Mouse (Mus musculus) layer of hippocampus, adult 8-10 months (tissue): ENCODE measurements around the gene Tarbp1. TPM values are rescaled to one million over a fixed set of nuclear protein-coding genes. Genes with fewer than 3 reads are reported as not detected.
A peak's percentile ranks its signal among the peaks of the same experiment; 100 is the strongest.
"Not testable (repeated sequence)": the region's sequence is repeated elsewhere in the genome, so short reads cannot be mapped to it uniquely, and the experiment has no call there.

Source experiments
- DNase-seq, 2 experiments: peaks; one replicate each; pipeline ENCODE4 v3.0.0; 2022; ENCODE audit warnings: low spot score in 2 of 2
- total RNA-seq, 4 experiments: library from RNA; stranded (reverse); gene quantifications; 2 replicates each; pipeline ENCODE4 v1.2.4; 2022

The Tarbp1 gene
- total RNA-seq, 4 experiments from 2014 or later: 4.5 to 5.5 (median 5.2) TPM

DNA sequence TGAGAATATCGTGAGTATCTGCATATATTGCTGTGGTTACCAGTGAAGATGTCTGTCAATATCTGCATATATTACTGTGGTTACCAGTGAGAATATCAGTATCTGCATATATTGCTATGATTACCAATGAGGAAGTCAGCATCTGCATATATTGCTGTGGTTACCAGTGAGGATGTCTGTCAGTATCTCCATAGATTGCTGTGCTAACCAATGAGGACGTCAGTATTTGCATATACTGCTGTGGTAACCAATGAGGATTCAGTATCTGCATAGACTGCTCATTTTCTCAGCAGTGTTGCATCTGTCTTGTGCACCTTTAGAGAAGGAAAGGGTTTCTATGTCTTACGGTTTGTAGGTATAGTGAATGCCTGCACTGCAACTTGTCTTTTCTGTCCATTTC is 54.0 kb downstream of the Tarbp1 start:
- no peak for DNase-seq

DNA sequence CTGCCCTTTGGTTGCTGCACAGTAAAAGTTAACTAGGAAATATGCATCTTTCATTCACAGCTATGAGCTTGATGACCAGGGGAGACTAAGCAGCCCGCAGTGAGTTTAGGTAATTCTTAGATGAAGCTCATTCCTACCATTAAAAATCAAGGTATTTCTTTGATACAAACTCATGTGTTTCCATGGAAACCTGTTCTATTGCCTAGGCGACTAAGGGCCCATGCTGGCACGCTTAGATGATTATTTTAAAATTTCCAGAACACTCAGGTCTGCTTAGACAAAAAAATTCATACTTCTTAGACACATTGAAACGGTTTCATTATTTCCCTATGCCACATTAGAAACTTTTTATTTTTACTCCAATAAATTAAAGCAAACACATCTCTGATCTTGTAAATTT is 69.8 kb downstream of the Tarbp1 start:
- DNase-seq: no peak

DNA sequence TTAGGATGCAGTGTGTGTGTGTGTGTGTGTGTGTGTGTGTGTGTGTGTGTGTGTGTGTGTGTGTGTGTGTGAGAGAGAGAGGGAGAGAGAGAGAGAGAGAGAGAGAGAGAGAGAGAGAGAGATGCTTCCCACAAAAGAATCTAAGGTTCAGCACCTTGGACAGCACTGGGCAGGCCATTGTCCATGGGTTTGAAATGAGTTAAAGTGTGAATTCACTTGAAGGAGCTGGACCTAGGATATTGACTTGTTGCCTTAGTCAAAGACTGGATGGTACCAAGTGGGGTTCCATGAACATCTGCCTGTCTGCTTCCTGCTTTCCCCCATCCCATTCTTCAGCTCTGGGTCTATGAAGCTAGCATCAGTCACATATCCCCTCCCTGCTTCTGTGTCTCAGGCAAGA is 70.3 kb downstream of the Tarbp1 start:
- DNase-seq: not testable (repeated sequence)

DNA sequence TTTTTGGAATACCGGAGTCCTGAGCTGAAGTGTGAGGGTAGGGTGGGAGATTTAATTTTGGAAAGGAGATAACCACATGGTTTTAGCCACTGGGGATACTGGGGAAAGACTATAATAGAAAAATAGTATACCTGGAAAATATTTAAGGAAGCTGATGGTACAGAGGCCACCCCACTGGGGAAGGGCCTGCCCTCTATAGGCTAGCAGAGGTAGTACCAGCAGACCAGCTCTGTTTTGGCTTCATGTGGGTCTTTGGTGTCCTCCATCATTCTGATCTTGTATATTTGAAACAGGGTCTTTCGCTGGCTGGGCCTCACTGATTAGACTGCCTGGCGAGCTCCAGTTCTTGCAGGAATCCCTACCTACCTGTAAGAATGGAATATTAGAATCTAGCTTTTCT is 76.5 kb downstream of the Tarbp1 start:
- DNase-seq: no peak

DNA sequence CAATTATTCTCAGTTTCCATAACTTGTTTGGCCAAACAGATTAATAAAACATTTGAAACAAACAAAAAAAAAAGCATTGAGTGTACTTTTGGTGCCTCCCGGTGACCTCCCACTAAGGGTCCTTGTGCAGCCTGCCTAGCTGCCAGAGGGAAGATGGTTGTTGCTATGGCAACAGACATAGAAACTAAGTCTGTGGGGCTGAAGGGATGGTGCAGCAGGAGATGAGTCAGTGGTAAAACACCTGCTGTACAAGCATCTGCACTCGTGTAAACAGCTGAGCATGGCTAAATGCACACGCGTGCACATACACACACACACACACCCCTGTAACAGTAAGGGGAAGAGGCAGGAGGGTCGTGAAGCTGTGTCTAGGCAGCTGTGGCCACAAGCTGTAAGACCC is 78.9 kb downstream of the Tarbp1 start:
- DNase-seq: no peak

DNA sequence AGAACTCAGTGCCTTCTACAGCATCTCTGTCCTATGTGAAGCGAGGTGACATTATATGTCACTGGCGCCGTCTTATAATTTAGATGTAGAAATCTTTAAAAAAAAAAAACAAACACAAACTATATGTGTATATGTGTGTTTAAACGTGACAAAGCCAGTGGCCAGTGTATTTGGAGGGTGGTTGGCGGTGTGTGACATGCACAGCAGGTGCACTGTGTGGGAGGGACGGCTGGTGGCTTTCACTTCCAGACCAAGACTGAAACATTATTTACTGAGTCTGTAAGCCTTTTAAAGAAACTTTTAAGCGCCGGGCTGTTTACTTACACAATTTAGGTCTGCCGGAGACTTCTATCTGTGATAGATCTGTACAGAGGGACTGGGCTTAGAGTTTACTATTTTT is 79.5 kb downstream of the Tarbp1 start:
- no peak for DNase-seq

DNA sequence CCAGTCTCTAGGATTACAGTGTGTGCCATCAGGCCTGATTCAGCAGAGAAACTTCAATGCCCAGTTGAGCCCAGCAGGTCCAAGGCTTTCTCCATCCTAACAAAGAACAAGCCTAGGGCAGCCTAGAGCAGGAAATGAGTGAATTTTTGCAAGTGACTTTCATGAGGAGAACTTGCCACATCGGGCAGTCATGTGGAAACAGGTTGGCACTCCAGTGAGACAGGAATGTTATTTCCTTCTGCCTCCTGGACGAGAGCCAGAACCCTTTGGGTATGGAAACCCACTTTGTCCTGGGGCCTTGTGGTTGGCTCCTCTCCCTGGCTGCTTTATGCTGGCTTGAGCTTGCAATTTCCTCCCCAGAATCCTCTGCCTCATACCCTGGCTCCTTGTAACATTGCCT is 83.3 kb downstream of the Tarbp1 start:
- DNase-seq: no peak

DNA sequence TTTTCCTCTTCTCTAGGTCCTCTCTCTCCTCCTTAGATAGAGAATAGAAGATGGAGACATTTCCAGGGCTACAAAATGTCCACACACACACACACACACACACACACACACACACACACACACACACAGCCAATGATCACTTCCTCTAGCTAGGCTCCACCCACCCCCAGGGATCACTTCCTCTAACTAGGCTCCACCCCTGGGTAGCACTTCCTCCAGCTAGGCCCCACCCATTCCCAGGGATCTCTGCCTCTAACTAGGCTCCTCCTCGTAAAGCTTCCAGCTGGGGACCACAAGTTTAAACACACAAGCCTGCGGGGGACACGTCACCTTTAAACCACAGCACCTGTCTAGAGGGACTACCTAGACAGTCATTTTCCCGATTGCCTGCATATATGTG is 87.3 kb downstream of the Tarbp1 start:
- no peak for DNase-seq

DNA sequence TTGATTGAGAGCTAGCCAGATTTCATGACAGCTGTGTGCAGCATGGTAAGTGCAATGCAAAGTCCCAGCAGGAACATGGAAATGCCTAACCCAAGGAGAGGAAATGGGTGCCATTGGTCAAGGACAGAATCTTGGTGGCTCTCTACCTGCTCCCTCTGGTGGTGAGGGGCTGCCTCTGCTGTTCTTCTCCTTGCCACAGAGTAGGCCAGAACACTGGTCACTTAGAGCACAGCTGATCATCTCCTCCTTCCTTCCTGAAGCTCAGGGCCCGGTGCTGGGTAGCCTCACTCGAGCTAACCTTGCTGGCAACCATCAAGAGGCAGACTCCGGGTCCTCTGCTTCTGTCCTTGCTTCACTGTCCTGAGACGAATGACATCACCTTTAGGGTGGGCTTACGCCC is 92.1 kb downstream of the Tarbp1 start:
- DNase-seq: peak in 1 of 2 experiments; percentile 27

DNA sequence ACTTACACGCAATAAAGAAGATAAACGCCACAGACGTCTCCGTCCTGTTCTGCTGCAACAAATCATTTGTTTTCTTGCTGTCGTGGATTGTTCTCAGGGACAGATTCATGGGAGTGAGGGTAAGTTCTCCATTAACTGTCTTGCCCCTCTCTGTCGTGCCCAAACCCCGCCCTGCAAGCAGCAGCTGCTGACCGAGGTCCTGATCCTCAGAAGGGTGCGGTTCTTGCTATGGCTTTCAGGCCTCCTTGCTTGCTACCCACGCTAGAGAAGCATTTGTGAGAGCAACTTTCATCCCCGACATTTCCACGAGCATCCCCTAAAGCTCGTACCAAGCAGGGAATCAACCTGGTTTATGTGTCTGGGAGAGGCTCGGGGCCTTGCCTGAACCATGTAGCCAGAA is 92.6 kb downstream of the Tarbp1 start:
- no peak for DNase-seq

DNA sequence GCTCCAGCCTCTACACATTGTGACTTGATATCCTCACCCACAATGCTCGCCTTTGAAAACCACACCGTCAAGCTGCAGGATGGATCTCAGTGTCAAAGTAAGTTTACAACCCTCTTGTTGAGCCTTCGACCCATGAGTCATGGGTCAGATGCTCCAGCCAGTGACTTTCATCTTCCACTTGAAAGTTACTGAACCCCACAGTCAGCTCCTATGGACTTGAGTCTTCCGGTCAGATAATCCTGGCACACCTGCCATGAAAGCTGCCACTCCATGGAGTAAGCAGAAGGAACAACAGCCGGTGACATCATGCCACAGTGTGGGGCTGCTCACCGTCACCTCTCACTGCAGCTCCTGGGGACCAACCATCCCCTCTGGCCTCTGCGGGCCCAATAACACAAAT is 93.6 kb downstream of the Tarbp1 start:
- DNase-seq: no peak

DNA sequence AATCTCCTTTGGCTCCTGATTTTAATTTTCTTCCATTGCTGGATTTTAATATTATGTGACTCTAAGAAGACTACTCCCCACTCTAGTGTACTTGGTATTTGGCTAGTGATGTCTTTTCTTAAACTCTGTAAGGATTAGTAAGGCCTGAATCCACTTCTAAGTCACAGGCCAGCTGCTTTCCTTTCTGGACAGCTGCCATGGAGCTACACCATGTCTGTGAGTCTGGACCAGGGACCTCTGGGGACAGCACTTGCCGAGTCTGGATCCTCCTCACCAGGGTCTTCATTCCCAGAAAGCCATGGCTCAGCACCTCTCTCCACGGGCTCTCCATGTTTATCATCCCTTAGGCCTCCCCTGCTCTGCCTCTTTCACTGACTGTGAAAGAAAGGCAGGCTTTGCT is 94.7 kb downstream of the Tarbp1 start:
- no peak for DNase-seq

DNA sequence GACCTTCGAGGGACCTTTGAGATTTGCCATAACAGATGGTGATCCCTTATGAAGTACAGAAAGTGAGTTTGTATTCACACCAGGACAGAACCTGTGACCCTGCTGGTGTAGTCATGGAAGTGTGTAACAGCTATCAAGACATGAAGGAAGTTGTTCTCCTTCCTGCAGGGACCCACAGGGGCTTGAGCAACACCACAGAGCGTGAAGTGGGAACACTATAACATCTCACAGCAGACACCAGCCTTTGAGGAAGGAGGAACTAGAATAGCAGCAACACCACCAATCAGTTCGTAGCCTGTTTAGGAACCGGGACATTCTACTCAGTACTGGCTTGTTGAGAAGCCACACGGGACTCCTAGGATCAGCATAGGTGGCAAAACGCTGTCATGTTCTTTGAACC is 95.3 kb downstream of the Tarbp1 start:
- DNase-seq: no peak

Other genes starting within 250 kb of the Tarbp1 start
- gene Slc35f3, start 176.5 kb downstream of the Tarbp1 start, total RNA-seq: 10 to 100 TPM; 34.9 to 40.8 (median 38.7) TPM
- 10 to 100 TPM; 19.2 to 23.9 (median 22.2) TPM for gene Coa6, start 52.5 kb downstream of the Tarbp1 start, total RNA-seq
- 10 to 100 TPM; 53.5 to 58.0 (median 56.2) TPM for gene Irf2bp2, start 118.9 kb upstream of the Tarbp1 start, total RNA-seq